Mouse (Mus musculus): Measurements from ENCODE around the gene Tbl1x.

DNA sequence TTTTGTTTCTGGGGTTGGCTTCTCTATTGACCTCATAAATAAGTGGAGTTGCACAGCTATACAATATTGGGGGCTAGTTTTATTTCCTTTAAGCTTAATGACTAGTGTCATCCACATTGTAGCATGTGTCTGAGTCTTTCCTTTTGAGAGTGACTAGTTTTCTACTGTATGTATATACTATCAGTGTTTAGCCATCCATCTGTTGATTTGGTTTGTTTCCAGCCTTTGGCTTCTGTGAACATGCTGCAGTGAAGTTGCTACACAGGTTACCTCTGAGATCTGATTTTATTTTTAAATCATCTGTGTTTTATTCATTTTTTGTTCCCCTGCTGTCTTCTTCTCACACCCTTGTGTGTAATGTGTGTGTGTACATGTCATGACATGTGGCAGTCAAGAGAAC, 40.5 kb downstream of the Tbl1x start:
- TF ChIP-seq GATA1 (IDR thresholded peaks at IDR 0.05; ENCODE audit: borderline replicate concordance, low read length) (no peak), FLI1 (IDR thresholded peaks at IDR 0.05; ENCODE audit: low read length) (no peak)
